Mouse (Mus musculus): ENCODE results near the gene Esr2. TPM values are rescaled to one million over a fixed set of nuclear protein-coding genes. Genes with fewer than 3 reads are reported as not detected.
"Not testable (repeated sequence)": the region's sequence is repeated elsewhere in the genome, so short reads cannot be mapped to it uniquely, and the experiment has no call there.

Esr2 gene
- total RNA-seq (2014; rRNA removed; ENCODE audit: low replicate concordance) (1.2 TPM in 1 of 2 replicates, not detected in the other), polyA plus RNA-seq (2015; fragmentation: Nextera tagmentation; extraction: Ambion mirVana) (0.14 and 0.19 TPM in 2 replicates)

GRCm38 (mm10) chr12:76177000-76177863, at the start of gene Esr2:
Gene Esr2, minus strand, starts transcription at chr12:76177259.
- DNase-seq (ENCODE audit: low spot score) = peak; percentile 20
- WGBS = under 1% methylated on average over 39 of the region's 39 CpGs
- TF ChIP-seq CTCF (IDR thresholded peaks at IDR 0.05; ENCODE audit: low read depth) = no peak
- TF ChIP-seq EP300 (IDR thresholded peaks at IDR 0.05; ENCODE audit: low read depth) = no peak
- Histone ChIP-seq H3K4me3 (ENCODE audit: low read depth, low read length) (peak within 1 kb of the TSS; percentile 49), H3K9ac (replicated peaks; ENCODE audit: low read depth, low read length) (0 out of 2 replicates have a peak within 1 kb of the TSS, but pooled peaks have one; percentile 14), H3K27me3 (ENCODE audit: control insufficient read depth, insufficient read depth, low read length) (no peaks in the 10 kb centered on the region; the same call in 1 of the 2 replicates), H3K4me2 (ENCODE audit: low read depth, low read length) (peak within 1 kb of the TSS; percentile 91), H3K4me1 (ENCODE audit: control insufficient read depth, insufficient read depth) (no peaks in the 10 kb centered on the region), H3K36me3 (replicated peaks; ENCODE audit: control insufficient read depth, insufficient read depth, low read length) (no peaks in the 10 kb centered on the region), H3K9me3 (replicated peaks; ENCODE audit: control insufficient read depth, low read length) (no peaks in the 10 kb centered on the region), H3K27ac (ENCODE audit: low read depth) (no peak within 1 kb of the TSS)
- ATAC-seq (ENCODE audit: insufficient read depth, low read depth) = peak; percentile 77

- not testable (repeated sequence) for H3K27me3 ChIP-seq (ENCODE audit: control insufficient read depth, insufficient read depth, low read length); H3K36me3 ChIP-seq (replicated peaks; ENCODE audit: control insufficient read depth, insufficient read depth, low read length); H3K4me1 ChIP-seq (ENCODE audit: control insufficient read depth, insufficient read depth); ATAC-seq (ENCODE audit: insufficient read depth, low read depth); DNase-seq (ENCODE audit: low spot score); H3K9ac ChIP-seq (replicated peaks; ENCODE audit: low read depth, low read length); H3K27ac ChIP-seq (ENCODE audit: low read depth); H3K4me3 ChIP-seq (ENCODE audit: low read depth, low read length); H3K9me3 ChIP-seq (replicated peaks; ENCODE audit: control insufficient read depth, low read length); H3K4me2 ChIP-seq (ENCODE audit: low read depth, low read length)
- 68% methylated on average over 2 of the region's 8 CpGs for WGBS
Observed at GRCm38 (mm10) chr12:76222104-76222503, 45.0 kb upstream of the Esr2 start.

- Histone ChIP-seq H3K27ac (ENCODE audit: low read depth) (no peak overlapping the region), H3K4me2 (ENCODE audit: low read depth, low read length) (0 out of 2 replicates have a peak overlapping the region, but pooled peaks have one; percentile 5), H3K4me3 (ENCODE audit: low read depth, low read length) (no peak overlapping the region), H3K27me3 (ENCODE audit: control insufficient read depth, insufficient read depth, low read length) (no peaks in the 10 kb centered on the region), H3K9ac (replicated peaks; ENCODE audit: low read depth, low read length) (no peak overlapping the region), H3K9me3 (replicated peaks; ENCODE audit: control insufficient read depth, low read length) (no peaks in the 10 kb centered on the region), H3K4me1 (ENCODE audit: control insufficient read depth, insufficient read depth) (0 out of 2 replicates have a peak, but pooled peaks cover 3% of the 10 kb centered on the region), H3K36me3 (replicated peaks; ENCODE audit: control insufficient read depth, insufficient read depth, low read length) (no peaks in the 10 kb centered on the region)
- TF ChIP-seq EP300 (IDR thresholded peaks at IDR 0.05; ENCODE audit: low read depth) = no peak
- no peak for TF ChIP-seq CTCF (IDR thresholded peaks at IDR 0.05; ENCODE audit: low read depth)
- no peak for ATAC-seq (ENCODE audit: insufficient read depth, low read depth)
- DNase-seq (ENCODE audit: low spot score) = no peak
- WGBS = 60% methylated on average over 11 of the region's 11 CpGs
Observed at GRCm38 (mm10) chr12:76216716-76217115, 39.7 kb upstream of the Esr2 start.

- ATAC-seq (ENCODE audit: insufficient read depth, low read depth) (no peak), DNase-seq (ENCODE audit: low spot score) (no peak)
- Histone ChIP-seq H3K36me3 (replicated peaks; ENCODE audit: control insufficient read depth, insufficient read depth, low read length) (no peaks in the 10 kb centered on the region), H3K27me3 (ENCODE audit: control insufficient read depth, insufficient read depth, low read length) (no peaks in the 10 kb centered on the region), H3K4me3 (ENCODE audit: low read depth, low read length) (no peak overlapping the region), H3K9me3 (replicated peaks; ENCODE audit: control insufficient read depth, low read length) (no peaks in the 10 kb centered on the region), H3K4me2 (ENCODE audit: low read depth, low read length) (no peak overlapping the region), H3K27ac (ENCODE audit: low read depth) (no peak overlapping the region), H3K4me1 (ENCODE audit: control insufficient read depth, insufficient read depth) (0 out of 2 replicates have a peak, but pooled peaks cover 3% of the 10 kb centered on the region), H3K9ac (replicated peaks; ENCODE audit: low read depth, low read length) (no peak overlapping the region)
- 19% methylated on average over 5 of the region's 5 CpGs for WGBS
- TF ChIP-seq CTCF (IDR thresholded peaks at IDR 0.05; ENCODE audit: low read depth) = no peak
- no peak for TF ChIP-seq EP300 (IDR thresholded peaks at IDR 0.05; ENCODE audit: low read depth)
Observed at GRCm38 (mm10) chr12:76215121-76215520, 38.1 kb upstream of the Esr2 start.

- H3K27me3 ChIP-seq (ENCODE audit: control insufficient read depth, insufficient read depth, low read length) = no peaks in the 10 kb centered on the region
- H3K9me3 ChIP-seq (replicated peaks; ENCODE audit: control insufficient read depth, low read length) = no peaks in the 10 kb centered on the region
- no peaks in the 10 kb centered on the region for H3K4me1 ChIP-seq (ENCODE audit: control insufficient read depth, insufficient read depth)
- DNase-seq (ENCODE audit: low spot score) (no peak), ATAC-seq (ENCODE audit: insufficient read depth, low read depth) (no peak)
- H3K9ac ChIP-seq (replicated peaks; ENCODE audit: low read depth, low read length) = no peak overlapping the region
- TF ChIP-seq EP300 (IDR thresholded peaks at IDR 0.05; ENCODE audit: low read depth) (no peak), CTCF (IDR thresholded peaks at IDR 0.05; ENCODE audit: low read depth) (no peak)
- H3K36me3 ChIP-seq (replicated peaks; ENCODE audit: control insufficient read depth, insufficient read depth, low read length) = no peaks in the 10 kb centered on the region
- 92% methylated on average over 5 of the region's 5 CpGs for WGBS
- no peak overlapping the region for H3K4me2 ChIP-seq (ENCODE audit: low read depth, low read length)
- no peak overlapping the region for H3K4me3 ChIP-seq (ENCODE audit: low read depth, low read length)
- no peak overlapping the region for H3K27ac ChIP-seq (ENCODE audit: low read depth)
Observed at GRCm38 (mm10) chr12:76209429-76209974, 32.4 kb upstream of the Esr2 start.
